Mouse (Mus musculus): ENCODE measurements at regions not wholly inside any gene's neighbourhood (a gene's known extent, or its start where the extent isn't known, plus 50 kb on each side); places are given as distances from the start of the nearest gene placed in this dataset.

DNA sequence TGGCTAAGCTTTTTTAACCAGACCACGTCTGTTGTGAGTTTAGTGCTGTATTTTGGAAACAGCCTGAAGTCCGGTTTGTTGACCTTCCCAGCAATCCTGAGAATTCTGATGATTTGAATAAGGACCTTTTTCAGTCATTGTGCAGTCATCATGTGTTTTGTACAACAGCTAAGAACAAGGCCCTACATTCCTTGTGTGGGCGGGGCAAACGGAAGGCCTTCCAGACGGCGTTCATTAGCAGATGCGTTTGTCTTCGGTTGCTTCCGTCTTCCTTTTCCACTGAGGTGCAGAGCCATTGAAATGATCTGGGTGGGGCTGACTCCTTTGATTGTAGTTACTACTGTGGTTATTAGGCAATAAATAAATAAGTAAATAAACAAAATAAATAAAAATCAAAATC lies 83.8 kb upstream of the Fam3c start:
- Histone ChIP-seq H3K36me3 (ENCODE audit: control insufficient read depth, insufficient read depth) (no peaks in the 10 kb centered on the region), H3K9ac (replicated peaks; ENCODE audit: low read depth, low read length) (no peak overlapping the region), H3K27me3 (replicated peaks; ENCODE audit: control insufficient read depth, insufficient read depth, low read length) (no peaks in the 10 kb centered on the region), H3K4me3 (replicated peaks; ENCODE audit: low read length) (no peak overlapping the region), H3K27ac (ENCODE audit: low read length) (no peak overlapping the region), H3K4me2 (ENCODE audit: low read length) (no peak overlapping the region), H3K4me1 (replicated peaks; ENCODE audit: control insufficient read depth, insufficient read depth, low read length) (peaks cover 5% of the 10 kb centered on the region), H3K9me3 (ENCODE audit: control insufficient read depth, low read length) (no peaks in the 10 kb centered on the region)
- no peak for ATAC-seq
- 87% methylated on average over 9 of the region's 9 CpGs for WGBS

DNA sequence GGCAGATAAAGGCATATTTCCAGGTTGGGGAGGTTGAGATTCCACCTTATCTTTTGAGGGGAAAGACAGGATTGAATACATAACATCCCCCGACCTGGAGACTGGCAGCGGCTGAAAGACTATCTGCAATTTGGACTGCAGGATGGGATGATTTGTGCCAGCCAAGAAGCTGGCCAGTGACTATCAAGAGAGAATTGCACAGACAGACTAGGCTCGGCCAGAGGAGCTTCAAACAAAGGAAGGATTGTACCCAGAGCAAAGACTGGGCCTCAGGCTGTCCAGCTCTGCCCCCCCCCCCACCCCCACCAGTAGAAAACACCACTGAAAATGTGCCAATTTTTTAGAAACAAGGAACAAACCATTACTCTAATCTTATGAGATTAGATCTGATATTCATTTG lies 73.0 kb upstream of the Fam3c start:
- Histone ChIP-seq H3K27ac (ENCODE audit: low read length) (no peak overlapping the region), H3K27me3 (replicated peaks; ENCODE audit: control insufficient read depth, insufficient read depth, low read length) (no peaks in the 10 kb centered on the region), H3K9ac (replicated peaks; ENCODE audit: low read depth, low read length) (no peak overlapping the region), H3K4me2 (ENCODE audit: low read length) (no peak overlapping the region), H3K4me1 (replicated peaks; ENCODE audit: control insufficient read depth, insufficient read depth, low read length) (no peaks in the 10 kb centered on the region), H3K36me3 (ENCODE audit: control insufficient read depth, insufficient read depth) (no peaks in the 10 kb centered on the region), H3K9me3 (ENCODE audit: control insufficient read depth, low read length) (no peaks in the 10 kb centered on the region), H3K4me3 (replicated peaks; ENCODE audit: low read length) (no peak overlapping the region)
- peak; percentile 77 for ATAC-seq
- WGBS: 18% methylated on average over 3 of the region's 3 CpGs

- H3K36me3 ChIP-seq (ENCODE audit: control insufficient read depth, insufficient read depth): no peaks in the 10 kb centered on the region
- H3K9ac ChIP-seq (replicated peaks; ENCODE audit: low read depth, low read length): no peak overlapping the region
- WGBS: 95% methylated on average over 10 of the region's 10 CpGs
- H3K4me2 ChIP-seq (ENCODE audit: low read length): no peak overlapping the region
- H3K9me3 ChIP-seq (ENCODE audit: control insufficient read depth, low read length): no peaks in the 10 kb centered on the region
- H3K4me1 ChIP-seq (replicated peaks; ENCODE audit: control insufficient read depth, insufficient read depth, low read length): no peaks in the 10 kb centered on the region; the same call in 1 of the 2 replicates
- ATAC-seq: no peak
- no peak overlapping the region for H3K27ac ChIP-seq (ENCODE audit: low read length)
- no peak overlapping the region for H3K4me3 ChIP-seq (replicated peaks; ENCODE audit: low read length)
- H3K27me3 ChIP-seq (replicated peaks; ENCODE audit: control insufficient read depth, insufficient read depth, low read length): no peaks in the 10 kb centered on the region
Measured at GRCm38 (mm10) chr6:22424161-22424807, 68.2 kb upstream of the Fam3c start.

DNA sequence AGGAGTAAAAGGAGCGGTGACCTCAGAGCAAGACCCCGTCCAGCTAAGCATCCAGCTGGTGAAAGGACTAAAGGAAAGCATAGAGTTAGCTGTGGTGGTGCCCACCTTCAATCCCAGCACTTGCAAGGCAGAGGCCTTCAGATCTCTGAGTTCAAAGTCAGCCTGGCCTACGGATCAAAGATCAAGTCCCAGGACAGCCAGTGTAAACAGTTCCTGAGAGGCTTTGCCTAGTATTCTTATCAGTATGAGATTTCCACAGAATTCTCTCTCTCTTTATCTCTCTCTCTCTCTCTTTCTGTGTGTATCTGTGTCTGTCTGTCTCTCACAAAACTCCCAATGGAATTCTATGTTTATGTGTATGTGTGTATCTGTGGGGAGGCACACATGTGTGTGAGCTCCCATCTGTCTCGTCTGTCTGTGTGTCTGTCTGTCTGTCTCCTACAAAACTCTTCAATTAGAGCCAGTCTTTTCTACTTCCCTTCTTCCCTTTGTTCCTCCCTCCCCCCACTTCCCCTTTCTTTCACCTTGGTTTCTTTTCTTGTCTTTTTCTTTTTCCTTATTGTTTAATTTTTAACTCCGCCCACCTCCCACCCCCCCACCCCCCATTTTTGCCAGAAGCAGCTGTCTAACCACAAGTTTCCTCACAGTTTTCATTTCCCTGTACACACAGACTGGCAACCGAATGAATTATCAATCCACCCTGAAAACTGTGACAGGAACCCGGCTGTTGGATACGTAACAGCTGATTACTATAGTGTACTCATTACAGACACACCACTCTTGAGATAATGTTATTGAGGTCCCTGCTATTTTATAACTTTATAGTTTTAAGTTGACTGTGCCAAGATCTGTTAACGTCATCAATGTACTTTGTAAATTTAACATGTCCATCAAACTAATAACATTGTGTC lies 67.3 kb upstream of the Fam3c start:
- H3K9me3 ChIP-seq (ENCODE audit: control insufficient read depth, low read length): no peaks in the 10 kb centered on the region
- H3K27me3 ChIP-seq (replicated peaks; ENCODE audit: control insufficient read depth, insufficient read depth, low read length): no peaks in the 10 kb centered on the region
- WGBS: 66% methylated on average over 9 of the region's 9 CpGs
- no peaks in the 10 kb centered on the region; the same call in 1 of the 2 replicates for H3K4me1 ChIP-seq (replicated peaks; ENCODE audit: control insufficient read depth, insufficient read depth, low read length)
- no peak overlapping the region for H3K4me3 ChIP-seq (replicated peaks; ENCODE audit: low read length)
- no peak overlapping the region for H3K9ac ChIP-seq (replicated peaks; ENCODE audit: low read depth, low read length)
- no peak overlapping the region for H3K4me2 ChIP-seq (ENCODE audit: low read length)
- peak; percentile 67; the same call in 1 of the 2 replicates for ATAC-seq
- no peaks in the 10 kb centered on the region for H3K36me3 ChIP-seq (ENCODE audit: control insufficient read depth, insufficient read depth)
- no peak overlapping the region for H3K27ac ChIP-seq (ENCODE audit: low read length)

GRCm38 (mm10) chr6:22421551-22421950 lies 65.5 kb upstream of the Fam3c start:
- 77% methylated on average over 2 of the region's 2 CpGs for WGBS
- no peaks in the 10 kb centered on the region for H3K9me3 ChIP-seq (ENCODE audit: control insufficient read depth, low read length)
- H3K36me3 ChIP-seq (ENCODE audit: control insufficient read depth, insufficient read depth): no peaks in the 10 kb centered on the region
- no peak for ATAC-seq
- no peak overlapping the region for H3K27ac ChIP-seq (ENCODE audit: low read length)
- H3K9ac ChIP-seq (replicated peaks; ENCODE audit: low read depth, low read length): no peak overlapping the region
- no peak overlapping the region for H3K4me2 ChIP-seq (ENCODE audit: low read length)
- no peaks in the 10 kb centered on the region for H3K27me3 ChIP-seq (replicated peaks; ENCODE audit: control insufficient read depth, insufficient read depth, low read length)
- H3K4me3 ChIP-seq (replicated peaks; ENCODE audit: low read length): no peak overlapping the region
- no peaks in the 10 kb centered on the region; the same call in 1 of the 2 replicates for H3K4me1 ChIP-seq (replicated peaks; ENCODE audit: control insufficient read depth, insufficient read depth, low read length)

DNA sequence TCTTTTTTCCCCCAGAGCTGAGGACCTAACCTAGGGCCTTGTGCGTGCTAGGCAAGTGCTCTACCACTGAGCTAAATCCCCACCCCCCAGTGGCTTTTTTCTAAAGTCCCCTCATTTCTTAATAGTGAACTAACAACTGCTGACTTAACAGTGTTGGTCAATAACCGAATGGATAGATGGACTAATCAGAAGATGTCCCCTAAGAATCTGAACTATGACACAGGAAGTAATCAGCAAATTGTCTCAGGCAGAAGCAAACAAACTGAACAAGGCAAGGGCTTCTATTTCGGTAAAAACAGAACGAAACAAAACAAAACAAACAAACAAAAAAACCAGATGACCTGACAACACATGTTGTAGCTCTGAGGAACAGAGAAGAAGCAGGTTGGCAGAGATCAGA lies 62.2 kb upstream of the Fam3c start:
- no peak overlapping the region for H3K27ac ChIP-seq (ENCODE audit: low read length)
- no peaks in the 10 kb centered on the region for H3K4me1 ChIP-seq (replicated peaks; ENCODE audit: control insufficient read depth, insufficient read depth, low read length)
- H3K27me3 ChIP-seq (replicated peaks; ENCODE audit: control insufficient read depth, insufficient read depth, low read length): no peaks in the 10 kb centered on the region
- 76% methylated on average over 4 of the region's 4 CpGs for WGBS
- H3K4me3 ChIP-seq (replicated peaks; ENCODE audit: low read length): no peak overlapping the region
- H3K4me2 ChIP-seq (ENCODE audit: low read length): no peak overlapping the region
- ATAC-seq: no peak
- H3K36me3 ChIP-seq (ENCODE audit: control insufficient read depth, insufficient read depth): no peaks in the 10 kb centered on the region
- H3K9ac ChIP-seq (replicated peaks; ENCODE audit: low read depth, low read length): no peak overlapping the region
- no peaks in the 10 kb centered on the region for H3K9me3 ChIP-seq (ENCODE audit: control insufficient read depth, low read length)

DNA sequence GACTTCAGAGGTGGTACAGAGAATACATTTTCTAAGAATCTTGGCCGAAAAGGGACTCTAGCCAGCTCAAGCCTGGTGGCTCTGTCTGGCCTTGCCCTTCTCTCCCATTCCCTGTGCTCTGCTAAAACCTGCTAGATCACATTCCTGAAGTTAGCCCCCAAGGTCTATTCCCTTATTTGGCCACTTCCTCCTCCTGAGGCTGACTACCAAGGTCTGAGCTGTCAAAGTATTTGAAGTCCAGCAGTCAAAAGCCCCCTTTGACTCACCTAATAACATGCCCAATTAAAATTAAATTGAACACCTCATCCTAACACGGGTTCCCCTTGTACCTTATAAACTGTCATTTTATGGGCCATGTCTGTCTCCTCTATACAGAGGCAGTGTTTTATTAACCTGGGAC lies 61.1 kb upstream of the Fam3c start:
- no peaks in the 10 kb centered on the region for H3K27me3 ChIP-seq (replicated peaks; ENCODE audit: control insufficient read depth, insufficient read depth, low read length)
- H3K9me3 ChIP-seq (ENCODE audit: control insufficient read depth, low read length): no peaks in the 10 kb centered on the region
- ATAC-seq: no peak
- no peaks in the 10 kb centered on the region for H3K36me3 ChIP-seq (ENCODE audit: control insufficient read depth, insufficient read depth)
- H3K27ac ChIP-seq (ENCODE audit: low read length): no peak overlapping the region
- H3K4me3 ChIP-seq (replicated peaks; ENCODE audit: low read length): no peak overlapping the region
- no peak overlapping the region for H3K4me2 ChIP-seq (ENCODE audit: low read length)
- WGBS: 21% methylated on average over 2 of the region's 2 CpGs
- H3K4me1 ChIP-seq (replicated peaks; ENCODE audit: control insufficient read depth, insufficient read depth, low read length): 0 out of 2 replicates have a peak, but pooled peaks cover 3% of the 10 kb centered on the region
- no peak overlapping the region for H3K9ac ChIP-seq (replicated peaks; ENCODE audit: low read depth, low read length)

- Histone ChIP-seq H3K27me3 (replicated peaks; ENCODE audit: control insufficient read depth, insufficient read depth, low read length) (no peaks in the 10 kb centered on the region), H3K4me1 (replicated peaks; ENCODE audit: control insufficient read depth, insufficient read depth, low read length) (0 out of 2 replicates have a peak, but pooled peaks cover 3% of the 10 kb centered on the region), H3K36me3 (ENCODE audit: control insufficient read depth, insufficient read depth) (no peaks in the 10 kb centered on the region), H3K4me2 (ENCODE audit: low read length) (no peak overlapping the region), H3K4me3 (replicated peaks; ENCODE audit: low read length) (no peak overlapping the region), H3K9ac (replicated peaks; ENCODE audit: low read depth, low read length) (no peak overlapping the region), H3K27ac (ENCODE audit: low read length) (no peak overlapping the region), H3K9me3 (ENCODE audit: control insufficient read depth, low read length) (no peaks in the 10 kb centered on the region)
- 84% methylated on average over 2 of the region's 2 CpGs for WGBS
- no peak for ATAC-seq
Measured at GRCm38 (mm10) chr6:22411796-22412195, 55.8 kb upstream of the Fam3c start.

- Histone ChIP-seq H3K4me1 (replicated peaks; ENCODE audit: control insufficient read depth, insufficient read depth, low read length) (0 out of 2 replicates have a peak, but pooled peaks cover 3% of the 10 kb centered on the region), H3K36me3 (ENCODE audit: control insufficient read depth, insufficient read depth) (no peaks in the 10 kb centered on the region), H3K27ac (ENCODE audit: low read length) (no peak overlapping the region), H3K4me2 (ENCODE audit: low read length) (no peak overlapping the region), H3K4me3 (replicated peaks; ENCODE audit: low read length) (no peak overlapping the region), H3K9me3 (ENCODE audit: control insufficient read depth, low read length) (no peaks in the 10 kb centered on the region), H3K27me3 (replicated peaks; ENCODE audit: control insufficient read depth, insufficient read depth, low read length) (no peaks in the 10 kb centered on the region), H3K9ac (replicated peaks; ENCODE audit: low read depth, low read length) (no peak overlapping the region)
- WGBS: 65% methylated on average over 7 of the region's 7 CpGs
- no peak for ATAC-seq
Measured at GRCm38 (mm10) chr6:22408808-22409589, 53.0 kb upstream of the Fam3c start.
